Mouse (Mus musculus) thymus, postnatal 14 days (tissue): ENCODE measurements at regions not wholly inside any gene's neighbourhood (a gene's known extent, or its start where the extent isn't known, plus 50 kb on each side); places are given as distances from the start of the nearest gene placed in this dataset.
A peak's percentile ranks its signal among the peaks of the same experiment; 100 is the strongest.

Experiments used
- DNase-seq: peaks from one replicate; pipeline ENCODE4 v3.0.0; 2021

DNA sequence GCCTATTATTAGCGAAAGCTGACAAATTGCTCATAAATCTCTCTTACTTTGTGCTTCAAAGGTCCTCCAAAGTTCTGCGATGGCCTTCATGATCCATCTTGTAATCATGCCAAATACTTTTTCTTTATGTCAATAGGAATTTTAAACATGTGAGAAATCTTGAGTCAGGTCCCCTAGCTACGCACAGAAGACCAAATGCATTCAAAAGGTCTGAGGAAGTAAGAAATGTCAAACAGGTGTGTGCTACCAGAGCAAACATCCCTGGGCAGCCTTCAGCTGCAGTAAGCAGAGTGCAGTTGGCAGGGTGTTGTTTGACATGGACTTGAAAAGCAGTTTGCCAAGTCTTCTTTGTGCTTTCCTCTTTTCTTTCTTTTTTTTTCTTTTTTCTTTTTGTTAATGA, 125.2 kb upstream of the Pkn2 start:
- DNase-seq: no peak

DNA sequence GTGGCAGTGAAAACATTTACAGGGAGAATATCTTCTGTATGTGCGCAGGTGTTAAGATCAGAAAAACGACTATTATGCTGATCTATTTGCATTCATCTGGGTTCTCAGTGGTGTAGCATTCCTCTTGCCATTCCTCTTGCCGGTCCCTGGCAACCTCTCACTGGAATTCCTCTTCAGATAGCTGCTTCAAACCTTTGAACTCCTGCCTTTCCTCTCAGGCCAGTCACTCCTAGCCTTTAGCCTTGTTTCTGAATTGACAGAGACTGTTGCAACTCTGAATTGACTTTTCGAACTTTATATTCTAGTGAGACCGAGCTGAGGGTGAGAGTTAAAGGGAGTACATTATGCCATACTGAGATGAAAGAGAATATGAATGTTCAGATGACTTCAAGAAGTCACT, 120.1 kb upstream of the Pkn2 start:
- no peak for DNase-seq

- no peak for DNase-seq
These were observed 114.4 kb upstream of the Pkn2 start for GRCm38 (mm10) chr3:142995981-142996743.

DNA sequence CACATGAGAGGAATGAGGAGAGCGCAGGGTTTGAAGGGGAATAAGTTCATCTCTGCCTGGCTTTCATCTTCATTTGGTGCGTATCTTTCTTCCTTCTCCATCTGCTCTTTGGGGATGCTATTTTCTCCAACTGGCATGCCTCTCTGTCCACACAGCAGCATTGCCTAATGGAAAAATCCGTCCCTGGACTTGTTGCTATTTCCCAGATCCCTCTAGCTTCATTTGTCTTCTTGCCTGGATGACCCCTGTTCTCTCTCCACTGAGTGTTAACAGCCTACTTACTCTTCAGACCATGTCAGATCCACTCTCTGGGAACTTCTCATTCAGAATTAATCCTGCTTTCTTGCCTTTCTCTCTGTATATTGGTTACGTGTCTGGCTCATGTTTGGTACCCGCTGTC, 102.7 kb upstream of the Pkn2 start:
- DNase-seq: no peak

- no peak for DNase-seq
These were observed 99.4 kb upstream of the Pkn2 start for GRCm38 (mm10) chr3:142981221-142981620.

- no peak for DNase-seq
These were observed 97.4 kb upstream of the Pkn2 start for GRCm38 (mm10) chr3:142979161-142979560.

GRCm38 (mm10) chr3:142976519-142977394, 95.0 kb upstream of the Pkn2 start:
- DNase-seq: no peak

DNA sequence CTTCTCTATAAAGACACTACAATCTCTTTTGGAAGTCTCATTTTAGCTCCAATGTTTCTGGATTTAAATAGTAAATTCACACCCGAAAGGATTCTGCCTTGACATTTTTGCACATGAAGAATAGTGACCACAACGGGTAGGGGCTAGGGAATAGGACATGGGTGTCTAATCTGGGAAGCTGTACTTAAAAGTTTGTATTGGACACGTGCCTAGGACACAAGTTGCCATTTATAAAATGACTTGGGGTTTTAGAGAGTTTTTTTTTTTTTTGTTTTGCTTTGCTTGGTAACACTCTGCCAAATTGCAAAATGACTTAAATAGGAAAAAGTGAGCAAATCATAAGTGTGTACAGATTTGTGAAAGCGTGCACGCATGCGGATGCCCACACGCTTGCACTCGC, 93.8 kb upstream of the Pkn2 start:
- no peak for DNase-seq

GRCm38 (mm10) chr3:142969501-142969900, 87.7 kb upstream of the Pkn2 start:
- no peak for DNase-seq

DNA sequence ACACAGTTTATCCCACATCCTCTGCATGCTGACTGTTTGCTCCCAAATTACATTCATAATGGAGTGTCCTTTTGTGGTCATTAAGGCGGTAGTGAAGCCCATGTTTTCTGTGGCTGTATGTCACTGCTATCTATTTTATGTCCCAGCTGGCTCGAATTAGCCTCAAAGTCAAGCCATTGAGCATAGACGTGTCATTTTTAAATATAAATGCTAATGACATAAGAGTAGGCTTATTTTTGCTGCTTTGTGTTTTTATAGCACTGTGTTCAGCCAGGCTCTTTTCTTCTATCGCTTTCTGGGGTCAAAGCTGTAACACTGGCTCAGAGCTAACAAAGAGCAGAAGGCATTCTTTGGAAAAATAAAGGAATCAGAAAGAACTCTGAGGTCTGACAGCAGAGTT, 83.8 kb upstream of the Pkn2 start:
- no peak for DNase-seq

DNA sequence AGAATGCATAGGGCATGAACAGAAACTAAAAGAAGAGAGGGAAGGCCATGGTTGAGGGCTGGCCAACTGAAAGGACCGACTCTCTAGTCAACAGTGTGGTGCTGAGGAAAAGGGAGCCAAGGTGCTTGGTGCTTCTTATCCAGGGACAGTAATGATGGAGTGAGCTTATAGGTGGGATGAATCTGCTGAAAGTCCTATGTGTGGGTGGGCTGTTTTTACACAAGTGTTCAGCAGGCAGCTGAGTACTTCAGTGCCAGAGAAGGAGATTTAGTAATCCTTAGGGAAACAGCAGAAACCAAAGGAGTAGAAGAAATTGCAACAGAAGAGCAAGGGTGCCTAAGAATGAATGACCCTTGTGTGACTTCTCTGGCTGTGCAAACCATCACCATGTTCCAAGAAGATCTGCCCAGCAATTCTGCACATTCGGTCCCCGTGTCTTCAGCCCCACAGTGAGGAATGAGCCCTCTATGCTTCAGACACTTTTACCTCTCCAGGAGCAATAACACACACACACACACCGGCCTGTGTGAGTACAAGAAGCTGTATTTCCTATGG, 82.1 kb upstream of the Pkn2 start:
- no peak for DNase-seq

DNA sequence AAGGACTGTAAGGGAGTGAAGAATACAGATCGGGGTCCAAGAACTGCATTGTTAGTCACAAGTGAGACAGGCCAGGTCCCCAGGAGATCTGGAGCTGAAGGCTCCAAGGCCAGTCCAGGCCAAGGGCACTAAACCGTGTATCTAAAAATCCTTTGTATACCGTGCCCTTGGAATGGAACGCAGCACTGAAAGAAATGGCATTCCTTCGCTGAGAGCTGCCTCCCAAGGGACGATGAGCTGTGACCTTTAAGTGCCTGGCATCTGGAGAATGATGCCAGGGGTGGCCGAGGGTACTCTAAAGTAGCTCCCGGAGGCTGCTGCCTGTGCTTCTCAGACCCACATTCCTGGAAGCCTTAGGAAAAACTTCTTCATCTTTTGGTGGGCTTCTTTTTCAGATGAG, 76.0 kb upstream of the Pkn2 start:
- no peak for DNase-seq

- DNase-seq: peak; percentile 63
These were observed 67.0 kb upstream of the Pkn2 start for GRCm38 (mm10) chr3:142948771-142949170.

DNA sequence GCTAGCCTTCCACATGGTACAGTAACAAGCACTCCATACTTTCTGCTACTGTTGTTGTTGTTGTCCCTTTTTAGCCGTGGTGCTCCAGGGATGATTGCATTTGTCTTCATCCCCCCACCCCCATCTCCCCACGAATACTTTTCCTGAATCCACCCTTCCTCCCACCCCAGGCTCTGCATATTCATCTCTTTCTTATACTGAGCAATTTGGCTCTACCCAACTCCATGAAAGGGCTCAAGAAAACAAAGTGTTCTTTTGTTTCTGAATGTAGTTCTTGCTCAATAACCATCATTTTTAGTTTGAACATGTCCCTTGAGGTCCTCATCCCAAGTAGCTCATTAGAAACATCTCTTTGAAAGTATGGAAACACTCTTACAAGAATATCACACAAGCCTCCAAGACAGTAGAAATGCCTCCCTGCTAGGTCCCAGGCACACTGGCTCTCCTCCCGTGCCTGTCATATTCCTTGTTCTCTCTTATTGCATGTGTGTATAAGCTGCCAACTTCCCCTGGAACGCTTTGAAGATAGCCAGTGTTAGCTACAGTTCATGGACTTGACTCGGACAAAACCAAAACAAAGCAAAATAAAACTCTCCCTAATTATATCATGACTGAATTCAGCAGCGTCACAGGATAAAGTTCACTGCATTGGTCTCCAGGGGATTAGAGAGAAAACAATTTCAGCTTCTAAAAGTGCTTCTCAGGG, 59.7 kb upstream of the Pkn2 start:
- no peak for DNase-seq

DNA sequence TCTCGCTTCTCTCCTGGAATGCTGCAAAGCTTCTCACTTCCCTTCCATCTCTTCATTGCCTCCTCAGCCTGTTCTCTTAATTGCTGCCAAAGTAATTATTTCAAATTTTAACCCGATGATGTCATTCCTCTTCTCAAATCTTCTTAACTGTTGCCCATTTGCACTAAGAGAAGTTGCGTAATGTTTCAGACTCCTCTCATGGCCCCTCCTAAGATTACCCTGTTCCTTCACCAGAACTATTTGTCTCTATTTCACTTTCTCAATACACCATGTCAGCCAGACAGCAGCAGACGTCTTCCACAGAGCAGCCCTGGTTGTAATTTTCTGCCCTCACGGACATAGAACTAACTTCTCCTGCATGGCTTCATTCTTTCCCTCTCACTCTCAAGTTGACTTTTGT, 59.1 kb upstream of the Pkn2 start:
- DNase-seq: no peak

- no peak for DNase-seq
These were observed 58.0 kb upstream of the Pkn2 start for GRCm38 (mm10) chr3:142939773-142940172.

DNA sequence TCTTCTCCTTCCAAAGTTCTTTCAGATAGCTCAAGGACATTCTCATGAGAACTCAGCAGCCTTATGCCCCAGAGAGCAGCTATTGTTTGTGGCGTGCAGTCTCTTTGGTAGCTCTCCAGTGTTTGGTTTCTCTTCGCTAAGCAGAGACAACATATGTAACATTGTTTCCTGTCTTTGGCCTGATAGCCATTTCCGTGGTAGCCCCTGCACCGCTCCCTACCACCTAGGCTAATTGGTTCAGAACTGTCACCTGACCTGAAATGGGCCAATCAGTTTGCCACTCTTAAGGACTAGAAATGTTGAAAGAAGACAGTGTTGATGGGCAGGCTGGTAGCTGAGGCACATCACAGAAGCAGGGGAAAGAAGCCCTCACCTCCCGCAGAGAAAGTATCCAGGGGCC, 54.1 kb upstream of the Pkn2 start:
- no peak for DNase-seq

GRCm38 (mm10) chr3:142934326-142934725, 52.5 kb upstream of the Pkn2 start:
- DNase-seq: no peak

DNA sequence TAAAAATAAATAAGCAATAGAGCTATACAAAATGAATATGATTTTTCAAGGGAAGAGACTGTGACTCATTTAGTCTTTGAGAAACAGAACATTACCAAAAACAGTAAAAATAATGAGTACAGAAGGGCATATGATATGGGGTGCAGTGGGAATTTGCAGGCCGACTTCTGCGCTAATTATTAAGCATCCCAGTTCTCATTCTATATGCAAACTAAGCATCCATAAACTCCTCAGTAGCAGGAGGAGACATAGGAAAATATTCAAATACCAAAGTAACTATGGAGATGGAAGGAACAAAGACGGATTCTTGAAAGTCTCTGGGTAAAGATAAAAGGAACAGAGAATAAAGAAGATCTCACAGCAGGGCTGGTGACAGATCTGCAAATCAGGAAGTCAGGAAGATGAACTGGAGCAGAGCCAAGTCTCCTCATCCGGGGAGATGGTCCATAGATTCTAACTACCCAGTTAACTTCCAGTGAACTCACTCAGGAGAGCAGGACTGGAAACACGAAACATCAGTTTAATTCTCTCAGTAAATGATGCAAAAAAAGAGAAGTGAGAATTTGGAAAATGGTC, 52.0 kb upstream of the Pkn2 start:
- no peak for DNase-seq
